Mouse (Mus musculus) MEL (cell line): ENCODE data around the gene Slc12a4. TPM values are rescaled to one million over a fixed set of nuclear protein-coding genes. Genes with fewer than 3 reads are reported as not detected.

Experiments
- DNase-seq: peaks from one replicate; pipeline ENCODE4 v3.0.0; 2011; ENCODE audit warnings: low read depth, low spot score
- H3K27ac ChIP-seq: 2 replicates; pipeline ENCODE4 v1.5.1; 2012; ENCODE audit warnings: low read depth, mild to moderate bottlenecking, control low read depth, low read length, moderate library complexity; ENCODE audit not compliant: control insufficient read depth
- H3K27me3 ChIP-seq, 2 experiments: fragments of 150-350 bp in 1 of 2; sonication (generic) in 1 of 2; 2 replicates each; pipeline ENCODE4 v1.6.1; 2012; ENCODE audit warnings: low read length in 2 of 2, mild to moderate bottlenecking in 2 of 2, improper control_type of control experiment in 1 of 2, moderate library complexity in 1 of 2; ENCODE audit not compliant: insufficient read depth in 2 of 2, control insufficient read depth in 1 of 2
- H3K36me3 ChIP-seq, 2 experiments: 2 replicates each; pipeline ENCODE4 v1.6.1; 2012 to 2014; ENCODE audit warnings: low read length in 2 of 2, improper control_type of control experiment in 1 of 2, inconsistent platforms in 1 of 2, mild to moderate bottlenecking in 1 of 2; ENCODE audit not compliant: insufficient read depth in 2 of 2, control insufficient read depth in 1 of 2
- H3K4me1 ChIP-seq, 2 experiments: fragments of 150-350 bp in 1 of 2; sonication (generic) in 1 of 2; 2 replicates each; pipeline ENCODE4 v1.6.1; 2012; ENCODE audit warnings: low read length in 2 of 2, improper control_type of control experiment in 1 of 2, mild to moderate bottlenecking in 1 of 2; ENCODE audit not compliant: insufficient read depth in 2 of 2, control insufficient read depth in 1 of 2
- H3K4me3 ChIP-seq, 2 experiments: fragments of 150-350 bp in 1 of 2; sonication (generic) in 1 of 2; 2 replicates each; pipeline ENCODE4 v1.5.1; 2012; ENCODE audit warnings: low read depth in 2 of 2, low read length in 2 of 2, mild to moderate bottlenecking in 2 of 2, moderate library complexity in 2 of 2, control low read depth in 1 of 2, improper control_type of control experiment in 1 of 2; ENCODE audit not compliant: control insufficient read depth in 1 of 2, insufficient read depth in 1 of 2
- H3K79me2 ChIP-seq: 2 replicates; pipeline ENCODE4 v1.6.1; 2012; ENCODE audit warnings: mild to moderate bottlenecking, low read length, moderate library complexity; ENCODE audit not compliant: control insufficient read depth, poor library complexity, insufficient read depth
- H3K9ac ChIP-seq: 2 replicates; pipeline ENCODE4 v1.6.1; 2012; ENCODE audit warnings: low read depth, mild to moderate bottlenecking, control low read depth, low read length, moderate library complexity; ENCODE audit not compliant: control insufficient read depth, poor library complexity, severe bottlenecking
- H3K9me3 ChIP-seq: fragments of 150-350 bp; sonication (generic); replicated peaks from 2 replicates; pipeline ENCODE4 v1.6.1; 2012; ENCODE audit warnings: mild to moderate bottlenecking, low read length, improper control_type of control experiment, moderate library complexity; ENCODE audit not compliant: insufficient read depth
- BHLHE40 ChIP-seq: IDR thresholded peaks from 2 replicates; pipeline ENCODE4 v1.6.1; 2012; ENCODE audit warnings: low read depth, mild to moderate bottlenecking, inconsistent platforms, low read length, improper control_type of control experiment, borderline replicate concordance
- CHD1 ChIP-seq: IDR thresholded peaks from 2 replicates; pipeline ENCODE4 v1.6.1; 2012; ENCODE audit warnings: low read depth, mild to moderate bottlenecking, inconsistent platforms, low read length, improper control_type of control experiment
- CTCF ChIP-seq, 3 experiments: IDR thresholded peaks in 2 of 3; conservative IDR thresholded peaks in 1 of 3; 2 replicates each; pipeline ENCODE4 v1.5.1; 2011 to 2012; ENCODE audit warnings: low read length in 3 of 3, low read depth in 2 of 3, mild to moderate bottlenecking in 2 of 3, improper control_type of control experiment in 1 of 3, inconsistent platforms in 1 of 3, mixed read lengths in 1 of 3, moderate library complexity in 1 of 3; ENCODE audit not compliant: control insufficient read depth in 1 of 3, insufficient read depth in 1 of 3, poor library complexity in 1 of 3, severe bottlenecking in 1 of 3
- E2F4 ChIP-seq: IDR thresholded peaks from 2 replicates; pipeline ENCODE4 v1.6.1; 2011; ENCODE audit warnings: low read depth, low read length, improper control_type of control experiment, borderline replicate concordance
- ELF1 ChIP-seq: IDR thresholded peaks from 2 replicates; pipeline ENCODE4 v1.6.1; 2014; ENCODE audit warnings: low read depth, mild to moderate bottlenecking, inconsistent platforms, low read length, improper control_type of control experiment, moderate library complexity
- GABPA ChIP-seq: IDR thresholded peaks from 2 replicates; pipeline ENCODE4 v1.6.1; 2012; ENCODE audit warnings: low read depth, mild to moderate bottlenecking, inconsistent platforms, low read length, improper control_type of control experiment, moderate library complexity
- HCFC1 ChIP-seq: IDR thresholded peaks from 2 replicates; pipeline ENCODE4 v1.6.1; 2012; ENCODE audit warnings: low read depth, mild to moderate bottlenecking, inconsistent platforms, low read length, improper control_type of control experiment, moderate library complexity
- MAFK ChIP-seq: IDR thresholded peaks from 2 replicates; pipeline ENCODE4 v1.6.1; 2011; ENCODE audit warnings: low read depth, mild to moderate bottlenecking, low read length, improper control_type of control experiment, borderline replicate concordance
- MAX ChIP-seq: IDR thresholded peaks from 2 replicates; pipeline ENCODE4 v1.6.1; 2011; ENCODE audit warnings: low read length, improper control_type of control experiment
- MAZ ChIP-seq: IDR thresholded peaks from 2 replicates; pipeline ENCODE4 v1.6.1; 2012; ENCODE audit warnings: low read depth, mild to moderate bottlenecking, inconsistent platforms, low read length, improper control_type of control experiment
- MYB ChIP-seq: IDR thresholded peaks from 2 replicates; pipeline ENCODE4 v1.6.1; 2011; ENCODE audit warnings: mild to moderate bottlenecking, low read depth, low read length, improper control_type of control experiment
- NRF1 ChIP-seq: IDR thresholded peaks from 2 replicates; pipeline ENCODE4 v1.6.1; 2014; ENCODE audit warnings: low read depth, mild to moderate bottlenecking, inconsistent platforms, low read length, improper control_type of control experiment, moderate library complexity; ENCODE audit not compliant: poor library complexity, insufficient read depth, severe bottlenecking
- POLR2A ChIP-seq, 2 experiments: IDR thresholded peaks; 2 replicates each; pipeline ENCODE4 v1.6.1; 2011 to 2012; ENCODE audit warnings: low read length in 2 of 2, mild to moderate bottlenecking in 2 of 2, control low read depth in 1 of 2, improper control_type of control experiment in 1 of 2, low read depth in 1 of 2, moderate library complexity in 1 of 2; ENCODE audit not compliant: control insufficient read depth in 1 of 2, insufficient read depth in 1 of 2, poor library complexity in 1 of 2
- POLR2AphosphoS5 ChIP-seq: IDR thresholded peaks from 2 replicates; pipeline ENCODE4 v1.6.1; 2012; ENCODE audit warnings: low read depth, borderline replicate concordance, mild to moderate bottlenecking, inconsistent platforms, low read length, moderate library complexity, mixed read lengths
- RAD21 ChIP-seq: IDR thresholded peaks from 2 replicates; pipeline ENCODE4 v1.6.1; 2011; ENCODE audit warnings: mild to moderate bottlenecking, low read depth, low read length, improper control_type of control experiment
- RCOR1 ChIP-seq: IDR thresholded peaks from 2 replicates; pipeline ENCODE4 v1.6.1; 2012; ENCODE audit warnings: low read depth, mild to moderate bottlenecking, inconsistent platforms, low read length, improper control_type of control experiment
- SMC3 ChIP-seq: IDR thresholded peaks from 2 replicates; pipeline ENCODE4 v1.6.1; 2011; ENCODE audit warnings: low read depth, low read length, improper control_type of control experiment
- USF1 ChIP-seq: IDR thresholded peaks from 2 replicates; pipeline ENCODE4 v1.6.1; 2014; ENCODE audit warnings: low read depth, mild to moderate bottlenecking, inconsistent platforms, low read length, improper control_type of control experiment, moderate library complexity
- ZC3H11A ChIP-seq: IDR thresholded peaks from 2 replicates; pipeline ENCODE4 v1.6.1; 2012; ENCODE audit warnings: low read depth, mild to moderate bottlenecking, inconsistent platforms, low read length, improper control_type of control experiment
- ZMIZ1 ChIP-seq: IDR thresholded peaks from 2 replicates; pipeline ENCODE4 v1.6.1; 2012; ENCODE audit warnings: low read depth, mild to moderate bottlenecking, inconsistent platforms, low read length, improper control_type of control experiment, moderate library complexity
- ZNF384 ChIP-seq: IDR thresholded peaks from 2 replicates; pipeline ENCODE4 v1.6.1; 2012; ENCODE audit warnings: low read depth, mild to moderate bottlenecking, inconsistent platforms, low read length, improper control_type of control experiment
- polyA plus RNA-seq, 2 experiments: library from polyadenylated mRNA; stranded (reverse) in 1 of 2; unstranded in 1 of 2; fragments of >175 nt in 1 of 2; fragments of >200 nt in 1 of 2; gene quantifications; 2 replicates each; pipeline versions ENCODE4 v1.2.1 to v1.2.4; 2012; ENCODE audit warnings: low replicate concordance in 2 of 2, low read depth in 1 of 2; ENCODE audit not compliant: insufficient read length in 2 of 2, insufficient read depth in 1 of 2, missing spikeins in 1 of 2
- total RNA-seq: library from RNA; depleted of rRNA; stranded (reverse); fragments of 300-350 nt; gene quantifications from 2 replicates; pipeline ENCODE4 v1.2.3, GENCODE M21; 2012

Gene Slc12a4
- total and polyA plus RNA-seq, 3 experiments, result 25.6 to 32.3 TPM; not detected in 1

DNA sequence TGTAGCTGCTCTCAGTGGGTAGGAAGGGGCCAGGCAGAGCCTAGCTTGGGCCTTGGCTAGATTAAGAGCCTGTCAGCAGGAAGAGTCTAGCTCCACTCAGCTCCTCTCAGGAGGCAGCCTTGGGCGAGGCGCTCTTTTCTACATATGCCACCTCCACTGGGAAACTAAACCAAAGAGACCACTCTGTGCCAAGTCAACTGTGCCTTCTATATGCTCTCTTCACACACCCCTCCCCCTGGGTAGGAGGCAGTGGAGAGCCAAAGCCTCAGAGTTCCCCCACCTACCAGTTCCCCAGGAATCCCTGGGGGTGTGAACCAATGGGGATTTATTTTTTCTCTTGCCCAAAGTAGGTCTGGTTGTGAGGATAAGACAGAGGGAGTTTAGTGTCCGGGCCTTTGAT lies 34.6 kb downstream of the Slc12a4 start:
- Histone ChIP-seq H3K79me2 (no peaks in the 10 kb centered on the region; the same call in none of the 2 replicates), H3K9me3 (no peaks in the 10 kb centered on the region), H3K4me1 (peaks cover 4 to 14% of the 10 kb centered on the region in 2 experiments; a peak in 3 of 4 replicates), H3K36me3 (peaks cover 0 to 7% of the 10 kb centered on the region in 2 experiments; a peak in 1 of 4 replicates), H3K9ac (no peak overlapping the region), H3K4me3 (no peak overlapping the region), H3K27me3 (no peaks in the 10 kb centered on the region), H3K27ac (no peak overlapping the region)
- TF ChIP-seq NRF1, result no peak
- no peak for TF ChIP-seq E2F4
- no peak for TF ChIP-seq USF1
- no peak for TF ChIP-seq CHD1
- no peak for TF ChIP-seq POLR2A (IDR thresholded peaks at IDR 0.05; ENCODE audit: control insufficient read depth in 1 of 2, insufficient read depth in 1 of 2, low read depth in 1 of 2, low read length in 2 of 2, poor library complexity in 1 of 2)
- no peak for TF ChIP-seq ZNF384
- no peak for TF ChIP-seq SMC3
- no peak for DNase-seq

DNA sequence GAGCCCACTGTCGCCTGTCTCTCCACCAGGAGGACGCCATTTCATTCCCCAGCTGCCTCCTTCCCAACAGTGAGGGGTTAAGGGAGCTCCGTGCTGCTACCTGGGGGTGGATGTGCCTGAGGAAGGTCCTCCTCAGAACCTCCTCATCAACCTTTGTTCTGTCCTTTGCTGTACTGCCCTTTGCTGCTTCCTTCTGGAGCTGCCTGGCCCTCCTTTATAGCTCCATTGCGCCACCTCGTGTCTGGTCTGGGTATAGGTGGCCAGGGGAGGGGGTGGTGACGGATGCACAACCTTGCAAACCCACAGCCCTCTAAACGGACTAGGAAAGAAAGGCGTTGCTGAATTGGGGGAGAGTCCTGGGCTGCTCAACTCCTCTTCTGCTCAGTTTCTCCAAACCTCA lies 35.3 kb downstream of the Slc12a4 start:
- DNase-seq, result peak; percentile 78
- H3K4me1 ChIP-seq, result peaks cover 3 to 8% of the 10 kb centered on the region in 2 experiments; a peak in 3 of 4 replicates
- no peak overlapping the region for H3K4me3 ChIP-seq
- peaks cover 0 to 7% of the 10 kb centered on the region in 2 experiments; a peak in 1 of 4 replicates for H3K36me3 ChIP-seq
- no peak overlapping the region for H3K27ac ChIP-seq
- no peaks in the 10 kb centered on the region for H3K27me3 ChIP-seq
- no peaks in the 10 kb centered on the region; the same call in 1 of the 2 replicates for H3K79me2 ChIP-seq
- H3K9me3 ChIP-seq, result no peaks in the 10 kb centered on the region
- TF ChIP-seq RAD21, result peak; percentile 90
- TF ChIP-seq MAZ, result peak; percentile 91
- no peak for TF ChIP-seq MAX
- TF ChIP-seq MAFK, result no peak
- 0 out of 2 replicates have a peak, but pooled peaks have one; percentile 25 for TF ChIP-seq ELF1
- TF ChIP-seq CTCF (IDR thresholded peaks at IDR 0.05 in 2 of 3, conservative IDR thresholded peaks at IDR 0.05 in 1 of 3; ENCODE audit: control insufficient read depth in 1 of 3, insufficient read depth in 1 of 3, low read depth in 2 of 3, low read length in 3 of 3, poor library complexity in 1 of 3, severe bottlenecking in 1 of 3), result peak; percentile 94 to 96 (median 95)
- 0 out of 2 replicates have a peak, but pooled peaks have one; percentile 49 for TF ChIP-seq HCFC1
- peak; percentile 96 for TF ChIP-seq SMC3
- no peak for TF ChIP-seq GABPA
- TF ChIP-seq RCOR1, result no peak
- TF ChIP-seq BHLHE40, result no peak
- TF ChIP-seq POLR2AphosphoS5, result no peak
- TF ChIP-seq ZMIZ1, result no peak
- no peak for TF ChIP-seq MYB
- TF ChIP-seq ZC3H11A, result peak; percentile 85
- TF ChIP-seq NRF1, result no peak
- H3K9ac ChIP-seq, result no peak overlapping the region
